Mouse (Mus musculus): Measurements from ENCODE around the gene March9.

The March9 gene

GRCm38 (mm10) chr10:127030336-127031296 is 29.4 kb downstream of the March9 start, which contains the start of gene Tsfm:
Gene Tsfm (minus strand): TSS chr10:127030840.
- peak; percentile 91 for DNase-seq

- DNase-seq: no peak
Observed at GRCm38 (mm10) chr10:127018422-127018821, 41.6 kb downstream of the March9 start.

- DNase-seq: no peak
Observed at GRCm38 (mm10) chr10:127017071-127017470, 42.9 kb downstream of the March9 start.

- no peak for DNase-seq
Observed at GRCm38 (mm10) chr10:127016488-127016887, 43.5 kb downstream of the March9 start.

Data from right cerebral cortex, postnatal 25 days (tissue).